Mouse (Mus musculus) stomach, embryonic 14.5 days (tissue): ENCODE results near the gene Atp6v1g2. TPM values are rescaled to one million over a fixed set of nuclear protein-coding genes. Genes with fewer than 3 reads are reported as not detected.

ENCODE experiments used
- microRNA-seq: library from miRNA; unstranded; fragments of <30 nt; microRNA quantifications from one replicate; pipeline ENCODE4, GENCODE M21; 2016
- polyA plus RNA-seq: library from polyadenylated mRNA; unstranded; fragments of >200 nt; fragmentation: Nextera tagmentation; extraction: Ambion mirVana; gene quantifications from 2 replicates; pipeline ENCODE4 v1.2.1, GENCODE M21; 2014

The Atp6v1g2 gene
- polyA plus RNA-seq, 1 experiment from 2014 or later = 8.1 TPM

Small RNA genes lying within 50 kb of the gene (microRNA-seq; reads per million reads assigned to microRNA genes)
- gene Mir6973a (not detected), gene Mir6974 (not detected), gene Mir6975 (3.6 reads per million, percentile 8 among the genes with 10 or more reads in this experiment), gene Mir8094 (not detected)

Other genes with a start within 250 kb of the Atp6v1g2 start
- 84.0 and 92.3 TPM in 2 replicates for gene Vars, start 232.7 kb upstream of the Atp6v1g2 start, polyA plus RNA-seq
- 0.18 and 0.22 TPM in 2 replicates for gene Vwa7, start 217.1 kb upstream of the Atp6v1g2 start, polyA plus RNA-seq
- 16.3 and 21.3 TPM in 2 replicates for gene Sapcd1, start 205.6 kb upstream of the Atp6v1g2 start, polyA plus RNA-seq
- 3.6 and 3.8 TPM in 2 replicates for gene Msh5, start 186.9 kb upstream of the Atp6v1g2 start, polyA plus RNA-seq
- gene Clic1, start 183.7 kb upstream of the Atp6v1g2 start, polyA plus RNA-seq = 83.0 and 88.5 TPM in 2 replicates
- gene Ddah2, start 174.6 kb upstream of the Atp6v1g2 start, polyA plus RNA-seq = 292 and 322 TPM in 2 replicates
- gene Ly6g6c, start 168.3 kb upstream of the Atp6v1g2 start, polyA plus RNA-seq = 0.30 and 0.63 TPM in 2 replicates
- gene Mpig6b, start 167.5 kb upstream of the Atp6v1g2 start, polyA plus RNA-seq = 0.97 and 1.3 TPM in 2 replicates
- 7.8 and 9.7 TPM in 2 replicates for gene Ly6g6e, start 156.8 kb upstream of the Atp6v1g2 start, polyA plus RNA-seq
- gene Ly6g6d, start 155.6 kb upstream of the Atp6v1g2 start, polyA plus RNA-seq = 1.5 and 2.1 TPM in 2 replicates
- gene Ly6g6f, start 148.1 kb upstream of the Atp6v1g2 start, polyA plus RNA-seq = 0.29 TPM in 1 of 2 replicates, not detected in the other
- 77.1 and 81.4 TPM in 2 replicates for gene Abhd16a, start 144.4 kb upstream of the Atp6v1g2 start, polyA plus RNA-seq
- gene Ly6g5c, start 125.4 kb upstream of the Atp6v1g2 start, polyA plus RNA-seq = not detected in 2 replicates
- gene Ly6g5b, start 118.2 kb upstream of the Atp6v1g2 start, polyA plus RNA-seq = 0.49 and 0.81 TPM in 2 replicates
- 20.3 and 21.9 TPM in 2 replicates for gene Gpank1, start 112.2 kb upstream of the Atp6v1g2 start, polyA plus RNA-seq
- gene Csnk2b, start 111.6 kb upstream of the Atp6v1g2 start, polyA plus RNA-seq = 269 and 270 TPM in 2 replicates
- gene D17H6S53E, start 107.3 kb upstream of the Atp6v1g2 start, polyA plus RNA-seq = 10.1 and 13.3 TPM in 2 replicates
- gene Apom, start 101.6 kb upstream of the Atp6v1g2 start, polyA plus RNA-seq = 0.75 and 0.77 TPM in 2 replicates
- gene Bag6, start 98.5 kb upstream of the Atp6v1g2 start, polyA plus RNA-seq = 86.5 and 89.0 TPM in 2 replicates
- 209 and 222 TPM in 2 replicates for gene Prrc2a, start 68.8 kb upstream of the Atp6v1g2 start, polyA plus RNA-seq
- gene Aif1, start 57.6 kb upstream of the Atp6v1g2 start, polyA plus RNA-seq = 16.4 and 19.6 TPM in 2 replicates
- 18.5 and 21.1 TPM in 2 replicates for gene Lst1, start 45.2 kb upstream of the Atp6v1g2 start, polyA plus RNA-seq
- 1.4 and 1.8 TPM in 2 replicates for gene Ltb, start 39.2 kb upstream of the Atp6v1g2 start, polyA plus RNA-seq
- gene Tnf, start 31.7 kb upstream of the Atp6v1g2 start, polyA plus RNA-seq = 0.20 and 0.34 TPM in 2 replicates
- 0.42 and 0.59 TPM in 2 replicates for gene Lta, start 28.3 kb upstream of the Atp6v1g2 start, polyA plus RNA-seq
- not detected in 2 replicates for gene Gm16181, start 12.8 kb upstream of the Atp6v1g2 start, polyA plus RNA-seq
- 3.5 and 3.8 TPM in 2 replicates for gene Nfkbil1, start 2.1 kb downstream of the Atp6v1g2 start, polyA plus RNA-seq
- gene Ddx39b, start 8.1 kb downstream of the Atp6v1g2 start, polyA plus RNA-seq = 467 and 480 TPM in 2 replicates
- gene H2-D1, start 29.1 kb downstream of the Atp6v1g2 start, polyA plus RNA-seq = 77.6 and 83.3 TPM in 2 replicates
- 0.49 and 0.60 TPM in 2 replicates for gene H2-Q1, start 86.7 kb downstream of the Atp6v1g2 start, polyA plus RNA-seq
- 2.3 and 3.1 TPM in 2 replicates for gene H2-Q2, start 108.6 kb downstream of the Atp6v1g2 start, polyA plus RNA-seq
- gene H2-Q4, start 146.0 kb downstream of the Atp6v1g2 start, polyA plus RNA-seq = 2.1 and 3.3 TPM in 2 replicates
- 0.30 and 0.76 TPM in 2 replicates for gene H2-Q6, start 191.2 kb downstream of the Atp6v1g2 start, polyA plus RNA-seq
- 2.6 and 4.6 TPM in 2 replicates for gene H2-Q7, start 205.5 kb downstream of the Atp6v1g2 start, polyA plus RNA-seq
- 0.71 and 1.1 TPM in 2 replicates for gene H2-Q10, start 236.4 kb downstream of the Atp6v1g2 start, polyA plus RNA-seq